Mouse (Mus musculus): Measurements from ENCODE around the gene Cpa4.
A peak's percentile ranks its signal among the peaks of the same experiment; 100 is the strongest.

DNA sequence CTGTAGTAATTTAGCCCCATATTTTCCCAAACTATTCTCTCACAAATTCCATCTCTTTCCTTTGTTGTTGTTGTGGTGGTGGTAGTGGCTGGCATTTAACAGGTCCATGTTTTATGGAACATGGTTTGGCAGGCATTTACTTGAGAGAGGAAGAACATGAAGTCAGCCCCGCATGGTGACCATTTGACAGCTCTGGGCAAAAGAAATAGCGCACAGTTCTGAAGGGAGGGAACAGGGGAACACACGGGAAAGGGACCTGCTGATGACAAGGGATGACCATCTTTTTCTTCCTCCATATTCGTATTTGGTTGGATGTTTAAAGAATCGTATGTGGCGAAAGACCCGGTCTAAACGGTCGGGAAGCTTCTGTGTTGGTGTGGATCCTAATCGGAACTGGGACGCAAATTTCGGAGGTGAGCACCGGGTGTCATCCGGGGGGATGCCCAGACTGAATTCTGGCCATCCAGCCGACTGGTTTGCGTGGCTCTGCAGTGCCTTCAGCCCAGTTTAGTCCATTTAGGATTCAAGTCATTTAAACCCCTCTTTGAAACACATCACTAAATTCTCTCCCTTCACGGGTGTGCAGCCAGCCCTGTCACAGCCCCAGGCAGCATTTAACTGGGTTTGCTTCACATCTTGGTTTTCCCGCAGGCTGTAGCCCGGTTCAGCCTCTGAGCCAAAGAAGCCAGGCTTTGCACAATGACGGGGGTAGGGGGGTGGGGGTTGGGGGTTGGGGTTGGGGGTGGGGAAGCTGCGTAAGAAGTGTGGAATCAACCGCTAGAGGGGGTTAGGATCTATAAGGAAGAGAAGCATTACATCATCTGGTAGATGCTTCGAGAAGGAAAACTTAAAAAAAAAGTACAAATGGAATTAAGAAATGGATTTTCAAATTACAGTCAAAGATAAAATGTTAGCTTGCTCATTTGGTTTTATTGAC is 16.3 kb upstream of the Cpa4 start:
- TF ChIP-seq CTCF (IDR thresholded peaks at IDR 0.05; ENCODE audit: extremely low read depth, insufficient read depth, low read length) (no peak), POLR2A (IDR thresholded peaks at IDR 0.05; ENCODE audit: extremely low read depth, insufficient read depth, low read length) (peak; percentile 43; the same call in 1 of the 2 replicates)
